Mouse (Mus musculus): ENCODE results near the gene Atp5f1. TPM values are rescaled to one million over a fixed set of nuclear protein-coding genes. Genes with fewer than 3 reads are reported as not detected.
"Not testable (repeated sequence)": the region's sequence is repeated elsewhere in the genome, so short reads cannot be mapped to it uniquely, and the experiment has no call there.

Gene Atp5f1
- 68.0 and 69.0 TPM in 2 replicates for polyA plus RNA-seq (2012; rRNA removed)

DNA sequence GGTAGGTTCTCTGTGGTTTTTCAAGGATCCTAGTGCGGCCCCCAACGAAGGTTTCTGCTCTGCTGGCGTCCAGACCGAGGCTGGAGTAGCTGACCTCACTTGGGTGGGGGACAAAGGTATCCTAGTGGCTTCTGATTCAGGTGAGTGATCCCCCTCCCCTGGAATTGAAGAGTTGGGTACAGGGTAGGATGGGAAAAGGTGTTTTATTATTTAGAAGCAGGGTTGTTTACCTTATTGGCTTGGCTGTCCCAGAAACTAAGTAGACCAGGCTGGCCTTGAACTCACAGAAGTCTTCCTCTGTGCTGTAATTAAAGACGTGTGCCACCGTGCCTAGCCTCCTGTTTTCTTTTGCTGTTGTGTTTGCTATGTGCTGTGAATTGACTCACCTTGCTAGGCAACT is at the start of gene Atp5f1:
Atp5f1 (minus strand) TSS at position 101 of the 400 bp plus-strand sequence.
- TF ChIP-seq POLR2A (IDR thresholded peaks at IDR 0.05; ENCODE audit: control insufficient read depth, low read depth, low read length) = no peak
- TF ChIP-seq CTCF (IDR thresholded peaks at IDR 0.05; ENCODE audit: control insufficient read depth, insufficient read depth, insufficient replicate concordance, low read depth, low read length) = no peak
- H3K27ac ChIP-seq (ENCODE audit: control insufficient read depth, insufficient read depth, low read depth, low read length) = peak within 1 kb of the TSS; percentile 90
- H3K4me1 ChIP-seq (ENCODE audit: control insufficient read depth, insufficient read depth, low read length) = no peaks in the 10 kb centered on the region
- H3K27me3 ChIP-seq (ENCODE audit: control insufficient read depth, insufficient read depth, low read length) = no peaks in the 10 kb centered on the region
- peaks cover 4% of the 10 kb centered on the region for H3K36me3 ChIP-seq (ENCODE audit: control insufficient read depth, insufficient read depth, low read length)
- peak within 1 kb of the TSS; percentile 94 for H3K4me3 ChIP-seq (ENCODE audit: control insufficient read depth, low read depth, low read length)

DNA sequence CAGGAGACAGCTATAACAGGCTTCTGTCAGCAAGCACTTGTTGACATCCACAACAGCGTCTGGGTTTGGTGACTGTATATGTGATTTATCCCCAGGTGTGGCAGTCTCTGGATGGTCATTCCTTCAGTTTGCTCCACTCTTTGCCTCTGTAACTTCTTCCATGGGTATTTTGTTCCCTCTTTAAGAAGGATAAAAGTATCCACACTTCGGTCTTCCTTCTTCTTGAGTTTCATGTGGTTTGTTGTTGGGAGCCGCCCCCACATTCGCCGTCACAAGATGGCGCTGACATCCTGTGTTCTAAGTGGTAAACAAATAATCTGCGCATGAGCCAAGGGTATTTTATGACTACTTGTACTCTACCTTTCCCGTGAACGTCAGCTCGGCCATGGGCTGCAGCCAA is 43.5 kb upstream of the Atp5f1 start:
- H3K27ac ChIP-seq (ENCODE audit: control insufficient read depth, insufficient read depth, low read depth, low read length); H3K4me1 ChIP-seq (ENCODE audit: control insufficient read depth, insufficient read depth, low read length); H3K27me3 ChIP-seq (ENCODE audit: control insufficient read depth, insufficient read depth, low read length); H3K36me3 ChIP-seq (ENCODE audit: control insufficient read depth, insufficient read depth, low read length): not testable (repeated sequence)
- peak overlapping the region; percentile 12 for H3K4me3 ChIP-seq (ENCODE audit: control insufficient read depth, low read depth, low read length)

DNA sequence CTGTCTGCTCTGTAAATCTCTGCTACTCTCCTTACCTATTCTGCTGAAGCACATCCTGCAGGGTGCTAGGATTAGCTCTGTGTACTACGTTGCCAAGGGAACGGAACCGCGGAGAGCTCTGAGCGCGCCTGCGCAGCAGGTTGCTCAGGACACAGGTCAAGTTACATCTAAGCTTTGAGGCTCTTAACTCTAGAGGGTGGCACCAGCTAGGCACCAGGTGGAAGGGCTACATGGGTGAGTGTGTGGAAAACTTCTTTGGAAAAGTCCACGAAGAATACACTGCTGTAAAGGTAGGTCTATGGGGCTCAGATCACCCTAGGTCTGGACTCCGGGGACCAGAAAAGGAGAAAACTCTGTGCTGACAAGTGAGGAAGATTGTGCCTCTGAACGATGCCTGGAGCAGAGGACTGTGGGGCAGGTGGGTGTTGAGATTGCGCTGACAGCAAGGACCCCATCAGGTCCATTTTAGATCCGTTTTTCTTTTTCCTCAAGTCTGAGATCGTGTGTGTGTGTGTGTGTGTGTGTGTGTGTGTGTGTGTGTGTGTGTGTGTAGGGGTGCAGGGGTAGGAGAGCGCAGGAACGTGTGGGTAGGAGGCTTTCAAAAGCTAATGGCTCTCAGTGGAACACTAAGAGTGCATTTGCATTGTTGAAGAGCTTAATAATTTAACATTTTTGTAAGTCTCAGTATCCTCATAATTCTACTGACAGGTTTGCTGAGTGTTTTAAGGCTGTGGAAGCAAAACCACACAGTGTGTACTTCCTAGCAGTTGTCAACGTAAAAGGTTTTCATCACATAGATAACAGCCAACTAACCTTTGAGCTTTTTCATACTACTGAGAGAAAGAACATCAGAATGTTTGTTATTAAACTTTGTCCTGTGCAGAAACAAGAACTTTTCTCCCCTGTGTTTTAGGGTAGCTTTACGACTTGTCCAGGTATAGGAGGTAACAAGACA is 41.8 kb upstream of the Atp5f1 start:
- H3K36me3 ChIP-seq (ENCODE audit: control insufficient read depth, insufficient read depth, low read length) = no peaks in the 10 kb centered on the region
- peaks cover 4% of the 10 kb centered on the region; the same call in 1 of the 2 replicates for H3K4me1 ChIP-seq (ENCODE audit: control insufficient read depth, insufficient read depth, low read length)
- no peak for TF ChIP-seq CTCF (IDR thresholded peaks at IDR 0.05; ENCODE audit: control insufficient read depth, insufficient read depth, insufficient replicate concordance, low read depth, low read length)
- peak; percentile 73; the same call in 1 of the 2 replicates for TF ChIP-seq POLR2A (IDR thresholded peaks at IDR 0.05; ENCODE audit: control insufficient read depth, low read depth, low read length)
- peak overlapping the region; percentile 90 for H3K4me3 ChIP-seq (ENCODE audit: control insufficient read depth, low read depth, low read length)
- H3K27me3 ChIP-seq (ENCODE audit: control insufficient read depth, insufficient read depth, low read length) = no peaks in the 10 kb centered on the region
- H3K27ac ChIP-seq (ENCODE audit: control insufficient read depth, insufficient read depth, low read depth, low read length) = 0 out of 2 replicates have a peak overlapping the region, but pooled peaks have one; percentile 23

GRCm38 (mm10) chr3:106000707-106001375 is 40.9 kb upstream of the Atp5f1 start:
- Histone ChIP-seq H3K27me3 (ENCODE audit: control insufficient read depth, insufficient read depth, low read length) (no peaks in the 10 kb centered on the region), H3K27ac (ENCODE audit: control insufficient read depth, insufficient read depth, low read depth, low read length) (0 out of 2 replicates have a peak overlapping the region, but pooled peaks have one; percentile 23), H3K4me3 (ENCODE audit: control insufficient read depth, low read depth, low read length) (peak overlapping the region; percentile 90), H3K36me3 (ENCODE audit: control insufficient read depth, insufficient read depth, low read length) (no peaks in the 10 kb centered on the region), H3K4me1 (ENCODE audit: control insufficient read depth, insufficient read depth, low read length) (peaks cover 4% of the 10 kb centered on the region; the same call in 1 of the 2 replicates)
- TF ChIP-seq CTCF (IDR thresholded peaks at IDR 0.05; ENCODE audit: control insufficient read depth, insufficient read depth, insufficient replicate concordance, low read depth, low read length) = no peak
- TF ChIP-seq POLR2A (IDR thresholded peaks at IDR 0.05; ENCODE audit: control insufficient read depth, low read depth, low read length) = no peak

- H3K4me3 ChIP-seq (ENCODE audit: control insufficient read depth, low read depth, low read length) = no peak overlapping the region
- no peaks in the 10 kb centered on the region for H3K27me3 ChIP-seq (ENCODE audit: control insufficient read depth, insufficient read depth, low read length)
- H3K4me1 ChIP-seq (ENCODE audit: control insufficient read depth, insufficient read depth, low read length) = no peaks in the 10 kb centered on the region
- no peak for TF ChIP-seq CTCF (IDR thresholded peaks at IDR 0.05; ENCODE audit: control insufficient read depth, insufficient read depth, insufficient replicate concordance, low read depth, low read length)
- no peak for TF ChIP-seq POLR2A (IDR thresholded peaks at IDR 0.05; ENCODE audit: control insufficient read depth, low read depth, low read length)
- no peak overlapping the region for H3K27ac ChIP-seq (ENCODE audit: control insufficient read depth, insufficient read depth, low read depth, low read length)
- H3K36me3 ChIP-seq (ENCODE audit: control insufficient read depth, insufficient read depth, low read length) = no peaks in the 10 kb centered on the region
Observed at GRCm38 (mm10) chr3:105994730-105995129, 34.8 kb upstream of the Atp5f1 start.

DNA sequence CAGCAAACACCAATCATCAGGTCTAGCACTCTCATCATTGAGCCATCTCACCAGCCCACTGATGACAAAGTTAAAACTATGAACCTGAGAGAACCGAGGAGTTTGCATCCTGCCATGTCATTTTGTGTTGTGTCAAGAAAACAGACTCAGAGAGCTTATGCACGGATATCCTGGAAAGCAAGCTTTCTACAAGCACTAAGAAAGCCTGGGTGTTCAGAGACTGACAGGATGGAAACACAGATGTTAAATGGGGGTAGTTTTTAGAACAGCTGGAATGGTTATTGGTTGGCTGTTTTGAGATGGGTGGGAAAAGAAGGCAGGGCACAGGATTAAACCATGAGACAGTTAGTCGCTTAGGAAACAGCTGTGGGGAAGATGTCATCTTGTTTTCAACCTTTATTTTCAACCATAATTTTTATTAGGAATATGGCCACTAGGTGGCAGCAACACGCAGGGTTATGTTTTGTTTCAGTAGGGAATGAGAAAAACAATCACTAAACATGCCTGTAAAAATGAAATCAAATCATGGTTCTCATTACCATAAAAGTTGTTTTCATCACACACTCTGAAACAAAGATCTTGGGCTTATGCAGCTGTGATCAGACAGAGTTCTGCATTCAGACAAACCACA is 31.9 kb upstream of the Atp5f1 start:
- Histone ChIP-seq H3K4me1 (ENCODE audit: control insufficient read depth, insufficient read depth, low read length) (no peaks in the 10 kb centered on the region), H3K4me3 (ENCODE audit: control insufficient read depth, low read depth, low read length) (no peak overlapping the region), H3K27me3 (ENCODE audit: control insufficient read depth, insufficient read depth, low read length) (no peaks in the 10 kb centered on the region), H3K27ac (ENCODE audit: control insufficient read depth, insufficient read depth, low read depth, low read length) (no peak overlapping the region), H3K36me3 (ENCODE audit: control insufficient read depth, insufficient read depth, low read length) (no peaks in the 10 kb centered on the region)
- TF ChIP-seq POLR2A (IDR thresholded peaks at IDR 0.05; ENCODE audit: control insufficient read depth, low read depth, low read length) = no peak
- no peak for TF ChIP-seq CTCF (IDR thresholded peaks at IDR 0.05; ENCODE audit: control insufficient read depth, insufficient read depth, insufficient replicate concordance, low read depth, low read length)

DNA sequence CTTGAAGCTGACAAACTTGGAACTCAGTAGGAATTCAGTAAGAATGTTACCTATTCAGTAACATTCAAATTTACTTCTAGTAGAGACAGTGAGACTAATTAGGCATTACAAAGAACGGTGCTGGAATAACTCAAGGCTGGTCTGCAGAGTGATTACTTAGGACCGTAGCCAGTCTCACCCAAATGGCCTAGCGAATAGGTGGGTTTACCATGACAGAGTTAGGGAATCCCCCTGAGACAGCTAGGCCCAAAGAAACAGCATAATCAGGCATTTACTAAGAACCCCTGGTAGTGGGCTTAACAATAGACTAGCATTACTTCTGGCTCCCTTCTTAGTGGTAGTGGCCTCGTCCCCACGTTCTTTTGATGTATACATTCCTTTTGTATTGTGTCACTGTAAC is 29.7 kb upstream of the Atp5f1 start:
- H3K27me3 ChIP-seq (ENCODE audit: control insufficient read depth, insufficient read depth, low read length); H3K27ac ChIP-seq (ENCODE audit: control insufficient read depth, insufficient read depth, low read depth, low read length); H3K4me1 ChIP-seq (ENCODE audit: control insufficient read depth, insufficient read depth, low read length); H3K4me3 ChIP-seq (ENCODE audit: control insufficient read depth, low read depth, low read length); H3K36me3 ChIP-seq (ENCODE audit: control insufficient read depth, insufficient read depth, low read length): not testable (repeated sequence)

Data from testis, adult 2 months (tissue).